Mouse (Mus musculus): ENCODE measurements around the gene Vim.
"Not testable (repeated sequence)": the region's sequence is repeated elsewhere in the genome, so short reads cannot be mapped to it uniquely, and the experiment has no call there.

Vim gene

DNA sequence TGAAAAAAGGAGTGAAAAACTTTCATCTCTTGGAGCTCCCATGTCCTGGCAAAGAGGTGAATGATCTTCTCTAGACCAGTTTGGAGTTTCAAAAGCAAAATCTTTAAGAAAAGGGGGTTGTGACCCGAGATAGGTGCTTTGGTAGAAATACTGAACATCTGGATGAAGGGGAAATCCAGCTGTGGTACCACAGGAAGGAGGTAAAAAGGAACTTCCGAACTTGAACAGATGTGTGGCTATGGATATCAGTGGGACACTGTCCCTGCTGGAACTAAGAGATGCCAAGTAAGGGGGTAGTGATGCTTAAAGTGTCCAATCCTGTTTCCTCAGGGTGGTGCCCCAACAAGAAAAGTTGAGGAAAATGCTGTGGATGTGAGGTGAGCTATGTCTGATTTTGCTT is 3.6 kb upstream of the Vim start:
- DNase-seq (ENCODE audit: low spot score in 2 of 2): no peak

DNA sequence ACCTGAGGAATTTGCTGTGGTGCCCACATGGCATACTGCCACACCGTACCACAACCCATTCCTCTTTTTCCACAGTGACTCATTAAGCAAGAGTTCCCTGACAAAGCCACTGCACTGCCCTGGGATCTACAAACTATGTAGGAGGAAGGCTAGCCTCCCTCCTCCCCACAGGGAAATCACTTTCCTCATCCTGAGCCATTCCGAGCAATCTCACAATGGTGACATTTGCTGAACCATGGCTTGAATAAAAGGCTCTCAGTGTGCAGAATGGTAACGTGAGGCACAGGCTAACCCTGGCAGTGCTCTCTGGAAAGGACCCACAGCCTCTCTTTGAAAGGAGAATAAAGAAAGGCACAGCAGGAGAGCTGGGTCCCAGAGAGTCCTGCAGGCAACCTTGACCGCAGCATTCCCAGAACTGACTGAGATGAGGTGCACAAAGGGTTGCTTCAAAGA is 1.6 kb upstream of the Vim start:
- no peak for DNase-seq (ENCODE audit: low spot score in 2 of 2)

DNA sequence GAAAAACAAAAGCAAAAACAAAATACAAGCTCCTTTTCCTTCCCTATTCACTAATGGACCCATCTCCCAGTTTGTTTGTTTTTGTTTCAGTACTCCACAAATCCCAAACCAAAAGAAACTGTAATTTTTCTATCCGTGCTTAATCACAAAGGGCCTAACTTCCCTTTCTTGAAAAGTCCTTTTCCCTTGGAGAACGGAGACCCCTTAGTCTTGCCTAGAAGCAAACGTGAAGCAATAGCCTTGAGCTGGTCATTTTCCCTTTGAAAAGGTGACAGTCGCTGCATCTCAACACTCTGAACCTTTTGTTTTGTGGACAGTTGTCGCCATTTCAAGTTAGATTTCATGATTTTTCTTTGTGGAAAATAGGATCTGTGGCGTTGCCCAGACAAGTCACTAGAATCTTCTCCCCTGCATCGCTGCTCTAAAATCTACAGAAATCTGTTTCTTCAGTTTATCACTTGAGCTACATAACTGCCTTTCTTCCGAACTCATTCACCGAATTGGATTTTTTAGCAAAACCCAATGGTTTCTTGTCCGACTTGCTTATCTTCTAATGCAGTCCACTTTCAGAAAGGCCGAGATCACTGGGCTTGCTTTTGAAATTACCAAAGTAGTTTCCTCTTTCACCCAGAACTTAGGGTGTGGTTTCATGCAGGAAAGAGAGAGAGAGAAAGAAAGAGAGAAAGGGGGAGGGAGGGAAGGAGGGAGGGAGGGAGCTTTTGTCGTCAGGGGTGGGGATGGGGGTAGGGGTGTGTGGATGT is 900 bp upstream of the Vim start:
- DNase-seq (ENCODE audit: low spot score in 2 of 2): no peak

DNA sequence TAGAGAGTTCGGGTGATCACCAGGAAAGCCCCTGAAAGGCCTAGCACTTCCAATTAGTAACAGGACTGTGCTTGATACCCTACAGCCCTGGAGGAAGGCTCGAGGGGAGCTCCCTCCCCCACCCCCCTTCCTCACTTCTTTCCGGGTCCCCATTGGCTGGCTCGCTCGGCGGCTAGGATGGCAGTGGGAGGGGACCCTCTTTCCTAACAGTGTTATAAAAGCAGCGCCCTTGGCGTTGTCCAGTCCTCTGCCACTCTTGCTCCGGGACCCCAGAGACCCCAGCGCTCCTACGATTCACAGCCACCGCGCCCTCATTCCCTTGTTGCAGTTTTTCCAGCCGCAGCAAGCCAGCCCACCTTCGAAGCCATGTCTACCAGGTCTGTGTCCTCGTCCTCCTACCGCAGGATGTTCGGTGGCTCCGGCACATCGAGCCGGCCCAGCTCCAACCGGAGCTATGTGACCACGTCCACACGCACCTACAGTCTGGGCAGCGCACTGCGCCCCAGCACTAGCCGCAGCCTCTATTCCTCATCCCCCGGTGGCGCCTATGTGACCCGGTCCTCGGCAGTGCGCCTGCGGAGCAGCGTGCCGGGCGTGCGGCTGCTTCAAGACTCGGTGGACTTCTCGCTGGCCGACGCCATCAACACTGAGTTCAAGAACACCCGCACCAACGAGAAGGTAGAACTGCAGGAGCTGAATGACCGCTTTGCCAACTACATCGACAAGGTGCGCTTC is 506 bp downstream of the Vim start:
- no peak for DNase-seq (ENCODE audit: low spot score in 2 of 2)

DNA sequence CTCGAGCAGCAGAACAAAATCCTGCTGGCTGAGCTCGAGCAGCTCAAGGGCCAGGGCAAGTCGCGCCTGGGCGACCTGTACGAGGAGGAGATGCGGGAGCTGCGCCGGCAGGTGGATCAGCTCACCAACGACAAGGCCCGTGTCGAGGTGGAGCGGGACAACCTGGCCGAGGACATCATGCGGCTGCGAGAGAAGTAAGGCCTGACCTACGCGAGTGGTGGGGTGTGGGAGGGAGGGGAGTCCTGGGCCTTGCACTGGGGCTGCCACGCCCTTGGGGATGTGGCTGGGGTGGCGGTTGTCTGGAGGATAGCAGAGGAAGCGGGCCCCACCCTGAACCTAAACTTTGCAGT is 1.0 kb downstream of the Vim start:
- no peak for DNase-seq (ENCODE audit: low spot score in 2 of 2)

DNA sequence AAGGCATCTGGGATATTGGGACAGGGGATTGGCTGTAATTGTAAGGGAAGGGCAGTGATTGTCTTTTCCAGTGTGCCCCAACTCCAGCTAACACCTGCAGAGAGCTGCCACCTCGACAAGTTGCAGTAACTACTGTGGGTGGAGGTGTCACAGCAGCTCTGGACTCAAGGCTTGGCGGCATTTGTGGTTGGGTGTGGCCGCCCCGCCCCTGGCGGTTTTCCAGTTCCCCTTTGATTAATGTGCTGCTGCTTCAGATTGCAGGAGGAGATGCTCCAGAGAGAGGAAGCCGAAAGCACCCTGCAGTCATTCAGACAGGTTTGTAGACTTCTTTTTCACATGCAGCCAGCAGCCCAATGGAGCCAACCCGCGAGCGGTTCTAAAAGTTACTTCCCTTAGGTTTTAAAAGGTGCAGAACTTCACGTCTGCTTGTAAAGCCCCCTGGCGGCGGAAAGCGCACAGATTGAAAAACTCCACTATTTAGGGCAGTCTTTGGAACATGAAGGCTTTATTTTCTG is 1.6 kb downstream of the Vim start:
- peak; percentile 32 to 56 for DNase-seq (ENCODE audit: low spot score in 2 of 2)

DNA sequence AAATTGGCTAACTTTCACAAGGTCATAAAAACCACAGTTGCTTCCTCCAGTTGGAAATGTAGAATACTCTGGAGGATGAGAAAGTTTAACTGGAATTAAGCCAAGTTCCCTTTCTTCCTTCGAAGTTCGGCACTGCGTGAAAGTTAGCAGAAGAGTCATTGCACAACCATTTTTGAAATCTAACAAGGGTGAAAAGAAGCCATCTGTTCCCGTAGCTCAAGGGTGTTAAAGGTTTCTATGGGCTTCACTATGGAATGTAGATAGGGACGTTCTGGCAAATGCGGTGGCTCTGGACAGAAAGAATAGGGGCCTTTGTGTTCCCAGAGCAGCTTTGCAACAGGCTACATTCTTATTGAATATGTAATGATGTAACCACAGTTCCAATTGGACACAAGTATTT is 2.2 kb downstream of the Vim start:
- DNase-seq (ENCODE audit: low spot score in 2 of 2): no peak

DNA sequence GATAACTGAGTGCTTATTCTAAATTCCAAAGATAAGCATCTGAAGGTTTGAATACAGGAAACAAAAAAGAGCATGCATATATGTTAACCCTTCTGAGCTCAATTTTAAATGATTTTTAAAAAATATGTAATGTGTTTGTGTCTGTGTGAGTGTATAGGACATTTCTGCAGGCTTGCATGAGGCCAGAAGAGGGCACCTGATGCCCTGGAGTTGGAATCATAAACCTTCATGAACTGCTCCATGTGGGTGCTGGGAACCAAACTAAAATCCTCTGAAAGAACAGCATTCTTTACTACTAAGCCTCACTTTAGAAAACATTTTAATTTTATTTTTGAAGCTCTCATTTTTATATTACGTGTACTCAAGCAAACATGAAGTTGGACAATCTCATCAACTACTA is 3.7 kb downstream of the Vim start:
- no peak for DNase-seq (ENCODE audit: low spot score in 2 of 2)

DNA sequence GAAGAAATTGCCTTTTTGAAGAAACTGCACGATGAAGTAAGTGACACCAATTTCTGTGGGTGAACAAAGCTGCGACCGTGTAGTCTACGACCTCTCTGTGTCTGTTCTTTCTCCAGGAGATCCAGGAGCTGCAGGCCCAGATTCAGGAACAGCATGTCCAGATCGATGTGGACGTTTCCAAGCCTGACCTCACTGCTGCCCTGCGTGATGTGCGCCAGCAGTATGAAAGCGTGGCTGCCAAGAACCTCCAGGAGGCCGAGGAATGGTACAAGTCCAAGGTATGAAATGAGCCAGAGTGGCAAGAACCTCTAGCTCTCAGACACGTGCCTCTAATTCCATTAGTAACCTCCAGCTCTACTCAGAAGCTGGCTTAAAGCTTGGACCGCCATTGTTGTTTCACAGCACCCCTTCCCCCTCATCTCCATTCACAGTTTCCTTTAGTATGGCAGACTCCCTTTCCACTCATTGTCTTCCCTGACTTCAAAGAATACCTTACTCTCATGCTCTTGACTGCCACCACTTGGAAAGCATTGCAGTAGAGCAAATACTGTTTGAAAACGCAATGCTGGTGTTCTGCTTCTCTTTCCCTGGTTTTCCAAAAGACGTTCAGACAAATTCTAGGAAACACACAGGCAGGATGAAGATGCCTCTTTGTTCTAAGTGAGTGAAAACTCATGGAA is 4.9 kb downstream of the Vim start:
- DNase-seq (ENCODE audit: low spot score in 2 of 2): no peak

DNA sequence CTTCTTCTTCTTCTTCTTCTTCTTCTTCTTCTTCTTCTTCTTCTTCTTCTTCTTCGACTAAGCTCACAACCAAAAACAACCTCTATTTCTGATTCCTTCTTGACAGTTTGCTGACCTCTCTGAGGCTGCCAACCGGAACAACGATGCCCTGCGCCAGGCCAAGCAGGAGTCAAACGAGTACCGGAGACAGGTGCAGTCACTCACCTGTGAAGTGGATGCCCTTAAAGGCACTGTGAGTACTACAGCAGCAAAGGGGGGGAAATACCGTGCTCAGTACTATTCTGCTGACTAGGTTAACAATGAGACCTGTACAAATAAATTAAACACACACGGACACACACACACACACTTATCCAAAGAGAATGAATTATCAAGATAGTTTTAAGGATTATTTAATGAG is 5.6 kb downstream of the Vim start:
- DNase-seq (ENCODE audit: low spot score in 2 of 2): no peak

DNA sequence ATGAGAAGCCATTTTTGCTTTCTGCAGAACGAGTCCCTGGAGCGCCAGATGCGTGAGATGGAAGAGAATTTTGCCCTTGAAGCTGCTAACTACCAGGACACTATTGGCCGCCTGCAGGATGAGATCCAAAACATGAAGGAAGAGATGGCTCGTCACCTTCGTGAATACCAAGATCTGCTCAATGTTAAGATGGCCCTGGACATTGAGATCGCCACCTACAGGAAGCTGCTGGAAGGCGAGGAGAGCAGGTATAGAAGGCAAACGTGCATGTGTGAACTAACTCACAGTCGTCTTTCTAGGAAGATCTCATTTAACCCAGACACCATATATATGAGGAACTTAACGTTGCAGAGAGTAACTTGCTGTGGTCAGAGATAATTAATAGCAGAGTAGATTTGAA is 6.3 kb downstream of the Vim start:
- no peak for DNase-seq (ENCODE audit: low spot score in 2 of 2)

DNA sequence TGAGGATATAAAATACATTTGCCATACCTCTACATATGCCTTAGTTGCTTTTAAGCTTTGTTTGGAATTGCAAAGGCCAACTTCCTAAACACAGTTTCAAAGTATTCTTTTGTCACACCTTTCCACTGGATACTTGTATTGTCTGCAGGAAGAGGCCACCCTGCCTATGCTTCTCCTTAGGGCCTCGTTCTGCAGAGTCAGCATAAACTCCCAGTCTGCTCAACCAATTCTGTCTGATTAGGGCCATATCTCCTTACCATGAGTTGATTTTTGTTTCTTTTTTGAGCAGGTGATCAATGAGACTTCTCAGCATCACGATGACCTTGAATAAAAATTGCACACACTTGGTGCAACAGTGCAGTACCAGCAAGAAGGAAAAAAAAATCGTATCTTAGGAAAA is 8.5 kb downstream of the Vim start:
- DNase-seq (ENCODE audit: low spot score in 2 of 2): no peak

DNA sequence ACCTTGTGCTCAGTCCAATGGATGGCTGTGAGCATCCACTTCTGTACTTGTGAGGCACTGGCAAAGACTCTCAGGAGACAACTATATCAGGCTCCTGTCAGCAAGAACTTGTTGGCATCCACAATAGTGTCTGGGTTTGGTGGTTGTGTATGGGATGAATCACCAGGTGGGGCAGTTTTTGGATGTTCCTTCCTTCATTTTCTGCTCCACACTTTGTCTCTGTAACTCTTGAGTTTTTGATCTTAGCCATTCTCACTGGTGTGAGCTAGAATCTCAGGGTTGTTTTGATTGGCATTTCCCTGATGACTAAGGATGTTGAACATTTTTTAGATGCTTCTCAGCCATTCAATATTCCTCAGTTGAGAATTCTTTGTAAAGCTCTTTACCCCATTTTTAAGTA is 10.0 kb downstream of the Vim start:
- DNase-seq (ENCODE audit: low spot score in 2 of 2): not testable (repeated sequence)

DNA sequence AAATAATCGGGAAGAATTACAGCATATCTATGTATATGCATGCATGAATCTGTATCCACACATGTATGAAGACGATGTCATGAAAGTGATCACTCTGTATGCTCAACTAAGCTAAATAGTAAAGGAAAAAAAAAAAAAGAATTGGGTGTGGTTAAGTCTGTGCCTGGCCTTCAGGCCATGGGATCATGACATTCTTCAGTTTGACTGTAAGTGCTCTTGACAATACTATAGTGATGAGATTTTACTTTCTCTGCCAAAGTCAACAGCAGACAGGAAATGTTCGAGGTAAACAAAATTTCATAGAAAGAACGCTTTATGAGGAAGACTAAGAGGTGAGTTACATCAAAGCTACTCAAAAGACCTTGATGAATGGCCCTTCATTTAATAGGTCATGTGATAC is 19.6 kb downstream of the Vim start:
- no peak for DNase-seq (ENCODE audit: low spot score in 2 of 2)

DNA sequence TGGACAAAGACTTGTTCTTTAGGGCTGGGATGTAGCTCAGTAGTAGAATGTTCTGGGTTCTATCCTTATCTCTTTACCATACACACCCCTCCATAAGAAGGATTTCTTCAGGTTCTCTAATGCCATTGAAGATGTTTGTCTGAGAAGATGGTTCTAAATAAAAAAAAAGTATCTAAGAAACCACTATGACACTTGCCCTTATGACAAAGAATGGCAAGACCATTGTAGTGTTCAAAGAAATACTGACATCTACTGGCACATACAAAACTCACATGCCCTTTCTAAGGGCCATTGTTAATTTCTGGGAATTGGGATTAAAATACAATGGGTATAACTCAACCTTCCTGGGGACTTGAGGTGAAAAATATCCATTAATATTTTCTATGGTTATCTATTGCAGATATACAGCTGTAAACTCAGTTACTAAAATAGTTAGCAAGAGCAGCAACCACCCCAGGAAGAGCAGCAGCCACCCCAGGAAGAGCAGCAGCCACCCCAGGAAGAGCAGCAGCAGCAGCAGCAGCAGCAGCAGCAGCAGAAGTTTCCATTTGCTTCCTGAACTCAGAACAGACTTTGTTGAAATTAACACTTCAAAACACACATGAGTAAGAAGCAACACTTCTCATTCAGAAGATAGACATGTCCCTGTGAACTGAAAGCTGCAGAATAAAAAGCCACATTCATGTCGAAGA is 23.4 kb downstream of the Vim start:
- no peak for DNase-seq (ENCODE audit: low spot score in 2 of 2)

DNA sequence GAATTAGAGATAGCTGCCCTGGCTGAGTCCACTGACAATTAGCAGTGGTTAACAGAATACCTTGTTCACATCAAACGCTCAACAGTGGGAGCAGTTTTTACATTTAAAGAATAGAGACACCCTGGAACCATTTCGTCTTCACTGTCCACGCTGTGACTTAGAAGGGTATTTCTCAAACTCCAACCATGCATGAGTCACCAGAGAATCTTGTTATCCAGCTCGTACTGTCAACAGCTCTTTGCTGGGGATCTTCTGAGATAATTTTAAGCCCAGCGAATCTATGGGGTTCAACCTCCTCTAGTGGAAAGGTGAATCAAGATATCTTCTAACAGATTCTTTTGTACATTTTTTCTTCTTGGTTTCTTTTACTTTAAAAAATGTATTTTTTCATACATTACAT is 24.4 kb downstream of the Vim start:
- DNase-seq (ENCODE audit: low spot score in 2 of 2): no peak

DNA sequence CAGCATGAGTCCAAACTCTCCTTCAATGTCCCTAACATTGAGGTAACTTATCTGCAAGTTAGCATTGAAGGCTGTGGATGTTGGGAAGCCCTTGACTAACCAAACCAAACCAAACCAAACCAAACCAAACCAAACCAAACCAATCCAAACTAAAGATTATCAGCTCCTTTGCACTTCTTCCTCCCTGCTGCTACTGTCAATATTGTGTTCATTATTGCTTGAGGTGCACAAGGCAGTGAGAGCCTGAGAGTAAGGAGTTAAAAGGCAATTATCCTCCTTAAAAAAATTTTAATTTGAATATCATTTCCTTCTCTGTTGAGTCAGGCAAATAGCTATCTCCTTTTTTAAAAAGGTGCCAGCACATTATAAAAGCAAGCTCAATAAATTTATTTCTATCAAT is 29.4 kb downstream of the Vim start:
- no peak for DNase-seq (ENCODE audit: low spot score in 2 of 2)

DNA sequence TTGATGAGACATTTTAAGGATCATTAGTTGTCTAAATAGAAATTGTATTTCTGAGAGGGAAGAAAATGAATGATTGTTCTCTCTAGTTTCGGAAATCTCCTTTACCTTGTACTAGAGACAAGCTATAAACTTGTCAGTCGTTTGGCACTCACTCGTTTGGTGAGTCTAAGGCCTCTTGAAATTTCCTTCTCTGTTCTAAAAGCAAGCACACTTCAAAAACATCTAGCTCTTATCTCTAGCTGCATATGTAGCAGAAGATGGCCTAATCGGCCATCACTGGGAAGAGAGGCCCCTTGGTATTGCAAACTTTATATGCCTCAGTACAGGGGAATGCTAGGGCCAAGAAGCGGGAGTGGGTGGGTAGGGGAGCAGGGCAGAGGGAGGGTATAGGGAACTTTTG is 29.9 kb downstream of the Vim start:
- DNase-seq (ENCODE audit: low spot score in 2 of 2): not testable (repeated sequence)

DNA sequence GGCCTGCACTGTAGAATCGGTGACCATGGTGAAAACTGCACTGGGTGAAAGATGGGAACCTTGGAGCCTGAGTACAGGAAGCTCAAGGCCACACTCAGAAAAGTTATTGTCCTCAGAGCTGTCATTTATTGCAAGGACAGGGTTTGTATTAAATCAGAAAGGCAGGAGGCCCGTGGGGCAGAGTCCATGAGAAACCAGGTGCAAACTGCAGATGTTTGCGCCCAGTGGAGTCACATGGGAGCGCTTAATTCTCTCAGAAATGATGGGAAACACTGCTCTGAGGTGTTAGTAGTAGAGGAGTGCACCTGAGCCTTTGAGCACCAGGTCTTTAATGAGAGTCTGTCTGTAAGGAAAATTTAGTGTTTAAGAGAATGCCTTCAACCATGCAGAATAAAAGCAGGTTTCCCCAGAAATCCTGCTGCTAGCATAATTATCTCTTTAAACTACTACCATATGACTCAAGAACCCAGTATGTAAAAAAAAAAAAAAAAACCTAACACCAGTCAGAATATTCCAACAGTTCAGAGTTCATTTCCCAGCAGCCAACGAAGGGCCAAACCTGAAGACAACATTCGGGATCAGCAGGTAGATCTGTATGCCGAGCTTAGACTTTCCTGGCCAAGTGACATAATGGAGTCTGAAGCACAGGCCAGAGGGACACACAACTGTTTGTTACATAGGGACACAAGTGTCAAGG is 56.6 kb downstream of the Vim start:
- DNase-seq (ENCODE audit: low spot score in 2 of 2): no peak
